Mouse (Mus musculus): ENCODE measurements at regions not wholly inside any gene's neighbourhood (a gene's known extent, or its start where the extent isn't known, plus 50 kb on each side); places are given as distances from the start of the nearest gene placed in this dataset.

- H3K4me1 ChIP-seq (ENCODE audit: control insufficient read depth in 1 of 2, insufficient read depth in 2 of 2, low read length in 2 of 2), result no peaks in the 10 kb centered on the region
- TF ChIP-seq ZC3H11A (IDR thresholded peaks at IDR 0.05; ENCODE audit: low read depth, low read length) (no peak), TCF12 (IDR thresholded peaks at IDR 0.05; ENCODE audit: low read depth, low read length) (no peak), CTCF (IDR thresholded peaks at IDR 0.05 in 2 of 3, conservative IDR thresholded peaks at IDR 0.05 in 1 of 3; ENCODE audit: control insufficient read depth in 1 of 3, insufficient read depth in 1 of 3, low read depth in 2 of 3, low read length in 3 of 3, poor library complexity in 1 of 3, severe bottlenecking in 1 of 3) (no peak), SMC3 (IDR thresholded peaks at IDR 0.05; ENCODE audit: low read depth, low read length) (no peak), USF1 (IDR thresholded peaks at IDR 0.05; ENCODE audit: low read depth, low read length) (no peak), JUND (IDR thresholded peaks at IDR 0.05; ENCODE audit: low read depth, low read length) (no peak), POLR2A (IDR thresholded peaks at IDR 0.05; ENCODE audit: control insufficient read depth in 1 of 2, insufficient read depth in 1 of 2, low read depth in 1 of 2, low read length in 2 of 2, poor library complexity in 1 of 2) (no peak), ZKSCAN1 (IDR thresholded peaks at IDR 0.05; ENCODE audit: low read depth, low read length) (no peak), EP300 (IDR thresholded peaks at IDR 0.05; ENCODE audit: low read depth in 1 of 2, low read length in 2 of 2) (no peak), CHD1 (IDR thresholded peaks at IDR 0.05; ENCODE audit: low read depth, low read length) (no peak), NRF1 (IDR thresholded peaks at IDR 0.05; ENCODE audit: insufficient read depth, low read depth, low read length, poor library complexity, severe bottlenecking) (no peak), MXI1 (IDR thresholded peaks at IDR 0.05; ENCODE audit: low read depth, low read length) (no peak), RCOR1 (IDR thresholded peaks at IDR 0.05; ENCODE audit: low read depth, low read length) (no peak), ZNF384 (IDR thresholded peaks at IDR 0.05; ENCODE audit: low read depth, low read length) (no peak)
- no peak overlapping the region for H3K9ac ChIP-seq (ENCODE audit: control insufficient read depth, low read depth, low read length, poor library complexity, severe bottlenecking)
- H3K27me3 ChIP-seq (ENCODE audit: control insufficient read depth in 1 of 2, insufficient read depth in 2 of 2, low read length in 2 of 2), result no peaks in the 10 kb centered on the region
- no peak overlapping the region for H3K4me3 ChIP-seq (ENCODE audit: control insufficient read depth in 1 of 2, insufficient read depth in 1 of 2, low read depth in 2 of 2, low read length in 2 of 2)
- H3K36me3 ChIP-seq (ENCODE audit: control insufficient read depth in 1 of 2, insufficient read depth in 2 of 2, low read length in 2 of 2), result no peaks in the 10 kb centered on the region
- no peaks in the 10 kb centered on the region for H3K9me3 ChIP-seq (replicated peaks; ENCODE audit: insufficient read depth, low read length)
- no peak overlapping the region for H3K27ac ChIP-seq (ENCODE audit: control insufficient read depth, low read depth, low read length)
- H3K79me2 ChIP-seq (ENCODE audit: control insufficient read depth, insufficient read depth, low read length, poor library complexity), result no peaks in the 10 kb centered on the region
- DNase-seq (ENCODE audit: low read depth, low spot score), result no peak
These were observed 272.1 kb upstream of the Myt1l start for GRCm38 (mm10) chr12:29256103-29256502.

GRCm38 (mm10) chr12:29257011-29257734, 271.0 kb upstream of the Myt1l start:
- no peak for TF ChIP-seq ZC3H11A (IDR thresholded peaks at IDR 0.05; ENCODE audit: low read depth, low read length)
- TF ChIP-seq ETS1 (IDR thresholded peaks at IDR 0.05; ENCODE audit: low read depth, low read length), result no peak
- TF ChIP-seq MYC (IDR thresholded peaks at IDR 0.05; ENCODE audit: low read depth, low read length), result no peak
- TF ChIP-seq EP300 (IDR thresholded peaks at IDR 0.05; ENCODE audit: low read depth in 1 of 2, low read length in 2 of 2), result no peak
- no peak for TF ChIP-seq RCOR1 (IDR thresholded peaks at IDR 0.05; ENCODE audit: low read depth, low read length)
- TF ChIP-seq MYB (IDR thresholded peaks at IDR 0.05; ENCODE audit: low read depth, low read length), result no peak
- TF ChIP-seq SMC3 (IDR thresholded peaks at IDR 0.05; ENCODE audit: low read depth, low read length), result no peak
- TF ChIP-seq POLR2AphosphoS5 (IDR thresholded peaks at IDR 0.05; ENCODE audit: borderline replicate concordance, low read depth, low read length), result no peak
- no peak for TF ChIP-seq RAD21 (IDR thresholded peaks at IDR 0.05; ENCODE audit: low read depth, low read length)
- TF ChIP-seq MAX (IDR thresholded peaks at IDR 0.05; ENCODE audit: low read length), result no peak
- TF ChIP-seq POLR2A (IDR thresholded peaks at IDR 0.05; ENCODE audit: control insufficient read depth in 1 of 2, insufficient read depth in 1 of 2, low read depth in 1 of 2, low read length in 2 of 2, poor library complexity in 1 of 2), result no peak
- no peak for TF ChIP-seq TCF12 (IDR thresholded peaks at IDR 0.05; ENCODE audit: low read depth, low read length)
- no peak for TF ChIP-seq USF2 (IDR thresholded peaks at IDR 0.05; ENCODE audit: borderline replicate concordance in 1 of 2, insufficient read depth in 1 of 2, low read depth in 1 of 2, low read length in 2 of 2)
- TF ChIP-seq MAZ (IDR thresholded peaks at IDR 0.05; ENCODE audit: low read depth, low read length), result no peak
- TF ChIP-seq HCFC1 (IDR thresholded peaks at IDR 0.05; ENCODE audit: low read depth, low read length), result no peak
- TF ChIP-seq MXI1 (IDR thresholded peaks at IDR 0.05; ENCODE audit: low read depth, low read length), result no peak

More at GRCm38 (mm10) chr12:29257011-29257734, 271.0 kb upstream of the Myt1l start:
- no peak overlapping the region for H3K27ac ChIP-seq (ENCODE audit: control insufficient read depth, low read depth, low read length)
- DNase-seq (ENCODE audit: low read depth, low spot score), result no peak
- H3K36me3 ChIP-seq (ENCODE audit: control insufficient read depth in 1 of 2, insufficient read depth in 2 of 2, low read length in 2 of 2), result no peaks in the 10 kb centered on the region
- no peaks in the 10 kb centered on the region for H3K9me3 ChIP-seq (replicated peaks; ENCODE audit: insufficient read depth, low read length)
- H3K79me2 ChIP-seq (ENCODE audit: control insufficient read depth, insufficient read depth, low read length, poor library complexity), result no peaks in the 10 kb centered on the region
- no peaks in the 10 kb centered on the region for H3K4me1 ChIP-seq (ENCODE audit: control insufficient read depth in 1 of 2, insufficient read depth in 2 of 2, low read length in 2 of 2)
- H3K27me3 ChIP-seq (ENCODE audit: control insufficient read depth in 1 of 2, insufficient read depth in 2 of 2, low read length in 2 of 2), result no peaks in the 10 kb centered on the region
- H3K9ac ChIP-seq (ENCODE audit: control insufficient read depth, low read depth, low read length, poor library complexity, severe bottlenecking), result no peak overlapping the region
- no peak overlapping the region for H3K4me3 ChIP-seq (ENCODE audit: control insufficient read depth in 1 of 2, insufficient read depth in 1 of 2, low read depth in 2 of 2, low read length in 2 of 2)

Data from MEL (cell line).